ENCODE assay signal across 17 mouse cellular contexts in genomic region chr6:33739304-33739703, GRCm38 (mm10).
DNase-seq lines count a peak whose midpoint lies in the region; ATAC-seq and TF ChIP-seq lines count a peak whose summit lies in the region.
"Had no signal": no experiment of that assay in that cellular context is flagged by ENCODE, and none has a peak within 500 bp of the region (broad histone marks: within the 10 kb centered on the region; RNA-seq: fewer than 3 reads in every experiment).

No protein-coding gene starts in this region.

- H3K9ac ChIP-seq in forebrain, embryonic 16.5 days (replicated peaks; ENCODE audit: low read depth, low read length) = no peak overlapping the region; the same call in 1 of the 2 replicates
- H3K9ac ChIP-seq in hindbrain, postnatal 0 days (replicated peaks; ENCODE audit: low read length) = no peak overlapping the region
- no peak overlapping the region for H3K9ac ChIP-seq in midbrain, embryonic 16.5 days (ENCODE audit: low read depth, low read length)
- H3K9ac ChIP-seq: embryonic facial prominence, embryonic 12.5 days; intestine, embryonic 15.5 days; liver, embryonic 13.5 days had no signal

- peak overlapping the region; percentile 81 for H3K27ac ChIP-seq in forebrain, embryonic 16.5 days (ENCODE audit: low read length)
- 0 out of 2 replicates have a peak overlapping the region, but pooled peaks have one; percentile 22 for H3K27ac ChIP-seq in hindbrain, postnatal 0 days
- peak overlapping the region; percentile 70 for H3K27ac ChIP-seq in midbrain, embryonic 16.5 days (ENCODE audit: low read length)
- H3K27ac ChIP-seq: intestine, embryonic 15.5 days; liver, embryonic 13.5 days had no signal

- no peak for TF ChIP-seq CTCF in hindbrain, postnatal 0 days (IDR thresholded peaks at IDR 0.05; ENCODE audit: low read depth)

- H3K9me3 ChIP-seq in forebrain, embryonic 16.5 days (ENCODE audit: control insufficient read depth, low read length) = peaks cover 11% of the 10 kb centered on the region
- H3K9me3 ChIP-seq in hindbrain, postnatal 0 days (ENCODE audit: low read length) = no peaks in the 10 kb centered on the region; the same call in 1 of the 2 replicates
- peaks cover 9% of the 10 kb centered on the region; the same call in 1 of the 2 replicates for H3K9me3 ChIP-seq in midbrain, embryonic 16.5 days (replicated peaks; ENCODE audit: control insufficient read depth, low read length, poor library complexity, severe bottlenecking)
- H3K9me3 ChIP-seq: embryonic facial prominence, embryonic 12.5 days; intestine, embryonic 15.5 days; liver, embryonic 13.5 days had no signal

- no peaks in the 10 kb centered on the region for H3K27me3 ChIP-seq in forebrain, embryonic 16.5 days (replicated peaks; ENCODE audit: control insufficient read depth, insufficient read depth, low read length)
- no peaks in the 10 kb centered on the region for H3K27me3 ChIP-seq in hindbrain, postnatal 0 days (ENCODE audit: insufficient read depth, low read length)
- no peaks in the 10 kb centered on the region for H3K27me3 ChIP-seq in midbrain, embryonic 16.5 days (ENCODE audit: control insufficient read depth, insufficient read depth, low read depth, low read length)
- H3K27me3 ChIP-seq: embryonic facial prominence, embryonic 12.5 days; intestine, embryonic 15.5 days; liver, embryonic 13.5 days had no signal

- H3K4me2 ChIP-seq in forebrain, embryonic 16.5 days (ENCODE audit: low read length) = no peak overlapping the region
- H3K4me2 ChIP-seq in hindbrain, postnatal 0 days (ENCODE audit: low read depth, low read length) = no peak overlapping the region
- no peak overlapping the region for H3K4me2 ChIP-seq in midbrain, embryonic 16.5 days (ENCODE audit: low read length)
- H3K4me2 ChIP-seq: embryonic facial prominence, embryonic 12.5 days; intestine, embryonic 15.5 days; liver, embryonic 13.5 days had no signal

- peaks cover 16% of the 10 kb centered on the region for H3K4me1 ChIP-seq in forebrain, embryonic 16.5 days (replicated peaks; ENCODE audit: control insufficient read depth, insufficient read depth, low read length)
- peaks cover 3% of the 10 kb centered on the region; the same call in 1 of the 2 replicates for H3K4me1 ChIP-seq in hindbrain, postnatal 0 days (ENCODE audit: insufficient read depth, low read length)
- peaks cover 15% of the 10 kb centered on the region for H3K4me1 ChIP-seq in midbrain, embryonic 16.5 days (ENCODE audit: control insufficient read depth, insufficient read depth, low read length)
- H3K4me1 ChIP-seq: intestine, embryonic 15.5 days; liver, embryonic 13.5 days had no signal

- H3K4me3 ChIP-seq in forebrain, embryonic 16.5 days (replicated peaks; ENCODE audit: low read length) = no peak overlapping the region
- no peak overlapping the region for H3K4me3 ChIP-seq in hindbrain, postnatal 0 days (ENCODE audit: low read length)
- no peak overlapping the region for H3K4me3 ChIP-seq in midbrain, embryonic 16.5 days (ENCODE audit: low read depth, low read length)
- H3K4me3 ChIP-seq: embryonic facial prominence, embryonic 12.5 days; intestine, embryonic 15.5 days; liver, embryonic 13.5 days had no signal

- no peaks in the 10 kb centered on the region for H3K36me3 ChIP-seq in forebrain, embryonic 16.5 days (ENCODE audit: control insufficient read depth, insufficient read depth)
- no peaks in the 10 kb centered on the region for H3K36me3 ChIP-seq in hindbrain, postnatal 0 days (ENCODE audit: insufficient read depth, low read length)
- no peaks in the 10 kb centered on the region for H3K36me3 ChIP-seq in midbrain, embryonic 16.5 days (ENCODE audit: control insufficient read depth, insufficient read depth, low read length)
- H3K36me3 ChIP-seq: embryonic facial prominence, embryonic 12.5 days; intestine, embryonic 15.5 days; liver, embryonic 13.5 days had no signal

- WGBS in forebrain, embryonic 16.5 days = 8% methylated on average over 4 of the region's 4 CpGs
- 35% methylated on average over 4 of the region's 4 CpGs for WGBS in hindbrain, postnatal 0 days
- 18% methylated on average over 4 of the region's 4 CpGs for WGBS in midbrain, embryonic 16.5 days

- DNase-seq in Muller cell, postnatal 12 days (ENCODE audit: inconsistent ontology term) = peak; percentile 53
- DNase-seq in hindbrain, postnatal 0 days (ENCODE audit: low spot score) = no peak
- DNase-seq in spleen, postnatal 36 days (ENCODE audit: low spot score in 2 of 2) = no peak
- DNase-seq in adrenal gland, adult 18-20 months (ENCODE audit: low spot score in 2 of 2) = no peak
- no peak for DNase-seq in lung, postnatal 25 days (ENCODE audit: low spot score)
- no peak for DNase-seq in cerebellum, adult 11-12 months
- DNase-seq: cerebellum, adult 11 months; heart, postnatal 14 days; kidney, postnatal 25 days; left cerebral cortex, postnatal 4 days; liver, embryonic 13.5 days; spleen, adult 18-20 months; thymus, postnatal 14 days had no signal

- ATAC-seq in forebrain, embryonic 16.5 days = peak; percentile 71
- ATAC-seq in hindbrain, postnatal 0 days = no peak
- ATAC-seq in midbrain, embryonic 16.5 days = peak; percentile 76
- ATAC-seq: intestine, embryonic 15.5 days had no signal

Comparison
In these comparisons a context has a peak if more than half of its experiments do, and no peak if none do; other contexts are left out.
1. H3K27ac ChIP-seq: peak in every context shown above with its lines; median percentile 81 in forebrain, embryonic 16.5 days; 70 in midbrain, embryonic 16.5 days; 22 in hindbrain, postnatal 0 days.